Mouse (Mus musculus): Measurements from ENCODE around the gene Avpr1b.
"Not testable (repeated sequence)": the region's sequence is repeated elsewhere in the genome, so short reads cannot be mapped to it uniquely, and the experiment has no call there.

Gene Avpr1b

GRCm38 (mm10) chr1:131619348-131619747 is 20.3 kb downstream of the Avpr1b start:
- DNase-seq (ENCODE audit: low read depth, low spot score), result no peak

GRCm38 (mm10) chr1:131623644-131624043 is 24.6 kb downstream of the Avpr1b start:
- no peak for DNase-seq (ENCODE audit: low read depth, low spot score)

GRCm38 (mm10) chr1:131624175-131624835 is 25.3 kb downstream of the Avpr1b start:
- no peak for DNase-seq (ENCODE audit: low read depth, low spot score)

GRCm38 (mm10) chr1:131626200-131626599 is 27.2 kb downstream of the Avpr1b start:
- no peak for DNase-seq (ENCODE audit: low read depth, low spot score)

- not testable (repeated sequence) for DNase-seq (ENCODE audit: low read depth, low spot score)
These were observed 33.2 kb downstream of the Avpr1b start for GRCm38 (mm10) chr1:131632216-131632615.

DNA sequence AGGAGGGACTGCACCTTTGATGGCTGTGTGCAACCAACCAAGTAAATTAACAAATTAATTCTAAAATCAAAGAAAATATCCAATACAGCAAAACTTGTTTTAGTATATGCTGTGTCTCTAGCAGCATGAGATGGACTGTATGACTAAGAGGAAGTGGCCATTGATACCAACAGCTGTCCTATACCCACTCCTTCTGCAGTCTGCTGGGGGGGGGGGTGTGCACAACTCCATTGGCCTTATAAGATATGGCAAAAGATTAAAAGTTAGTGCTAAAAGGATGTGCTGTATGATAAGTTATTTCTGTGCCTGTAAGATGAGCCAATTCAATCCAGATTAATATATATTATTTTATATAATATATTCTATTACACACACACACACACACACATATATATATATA is 35.5 kb downstream of the Avpr1b start:
- DNase-seq (ENCODE audit: low read depth, low spot score), result no peak

DNA sequence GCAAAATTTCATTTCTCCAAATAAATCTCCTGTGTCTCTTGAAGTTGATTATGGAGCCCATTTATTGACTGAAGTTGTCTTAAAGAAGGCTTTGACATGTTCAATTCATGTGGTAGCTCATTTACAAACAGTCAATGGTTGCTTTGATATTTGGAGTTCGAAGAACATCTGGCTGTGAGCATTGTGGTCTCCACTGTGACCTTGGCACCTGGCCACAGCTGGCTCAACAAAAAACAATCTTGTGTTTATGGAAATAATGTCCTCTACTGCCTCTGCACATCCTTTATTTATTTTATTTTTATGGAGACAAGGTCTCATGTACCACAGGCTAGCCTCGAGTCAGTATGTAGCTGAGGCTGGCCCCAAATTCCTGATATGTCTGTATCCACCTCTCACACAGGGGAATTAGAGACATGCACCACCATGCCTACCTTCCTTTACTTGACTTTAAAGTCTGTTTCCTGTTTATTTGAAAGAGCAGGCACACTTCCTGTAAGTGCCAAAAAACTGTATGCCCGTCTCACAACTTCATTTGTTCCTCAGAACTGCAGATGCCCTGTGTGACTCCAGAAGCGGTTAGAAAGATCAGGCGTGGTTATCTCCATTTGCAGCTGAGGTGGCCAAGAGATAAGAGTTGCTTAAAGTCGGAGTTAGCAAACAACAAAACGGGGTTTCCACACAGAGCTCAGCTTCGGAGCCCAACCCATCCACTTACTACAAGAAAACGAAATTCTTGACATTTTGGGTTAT is 38.9 kb downstream of the Avpr1b start, which contains the start of gene Ctse:
Gene Ctse, plus strand, starts transcription at position 516 of the 750 bp plus-strand sequence.
- DNase-seq (ENCODE audit: low read depth, low spot score), result peak; percentile 24

DNA sequence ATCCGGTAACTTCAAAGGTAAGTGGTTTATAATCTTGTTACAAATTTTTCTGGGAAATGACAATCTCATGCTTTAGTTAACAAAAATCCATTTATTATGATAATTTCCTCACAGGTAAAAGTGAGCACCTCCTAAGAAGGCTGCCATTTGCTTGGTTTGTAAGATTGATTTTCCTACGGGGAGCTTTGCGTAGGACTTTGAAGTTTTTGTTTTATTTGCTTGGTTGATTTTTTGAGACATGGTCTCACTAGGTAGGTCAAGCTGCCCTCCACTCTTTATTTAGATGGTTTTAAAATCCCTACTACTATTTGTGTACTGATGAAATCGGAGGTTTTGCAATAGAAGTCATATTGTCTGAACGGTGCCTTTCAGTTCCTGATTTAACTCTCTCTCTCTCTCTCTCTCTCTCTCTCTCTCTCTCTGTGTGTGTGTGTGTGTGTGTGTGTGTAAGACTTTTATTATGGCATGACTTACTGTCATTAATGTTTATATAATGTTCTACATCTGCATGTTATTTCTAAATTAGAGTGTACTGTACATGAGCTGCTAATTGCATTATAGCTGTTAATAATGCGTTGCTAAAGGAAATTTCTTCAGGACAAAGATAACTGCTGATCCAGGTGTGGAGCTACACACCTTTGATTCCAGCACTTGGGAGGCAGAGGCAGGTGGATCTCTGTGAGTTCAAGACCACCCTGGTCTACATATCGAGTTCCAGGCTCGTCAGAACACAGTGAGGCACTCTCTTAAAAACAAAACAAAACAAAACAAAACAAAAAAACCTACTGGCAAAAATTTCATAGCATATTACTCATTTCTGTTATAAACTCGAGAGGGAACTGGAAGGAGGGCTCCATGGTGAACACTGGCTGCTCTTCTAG is 39.7 kb downstream of the Avpr1b start:
- no peak for DNase-seq (ENCODE audit: low read depth, low spot score)

DNA sequence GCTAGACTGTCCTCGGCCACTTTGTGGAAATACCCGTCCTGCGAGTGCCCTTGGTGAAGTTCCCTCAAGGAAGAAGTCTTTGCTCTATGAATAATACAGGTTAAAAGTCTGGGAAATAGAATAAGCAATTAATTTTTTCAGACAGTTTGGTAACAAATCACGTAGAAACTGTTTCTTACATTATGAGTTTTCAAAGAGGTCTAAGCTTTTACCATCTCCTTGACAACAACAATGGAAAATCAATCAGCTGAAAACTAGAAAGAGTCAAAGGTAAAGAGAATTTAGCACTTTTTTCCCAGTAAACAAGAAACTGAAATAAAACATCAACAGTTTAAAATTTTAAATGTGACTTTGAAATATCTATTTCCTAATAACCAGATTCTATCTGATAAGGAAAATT is 41.0 kb downstream of the Avpr1b start:
- no peak for DNase-seq (ENCODE audit: low read depth, low spot score)

DNA sequence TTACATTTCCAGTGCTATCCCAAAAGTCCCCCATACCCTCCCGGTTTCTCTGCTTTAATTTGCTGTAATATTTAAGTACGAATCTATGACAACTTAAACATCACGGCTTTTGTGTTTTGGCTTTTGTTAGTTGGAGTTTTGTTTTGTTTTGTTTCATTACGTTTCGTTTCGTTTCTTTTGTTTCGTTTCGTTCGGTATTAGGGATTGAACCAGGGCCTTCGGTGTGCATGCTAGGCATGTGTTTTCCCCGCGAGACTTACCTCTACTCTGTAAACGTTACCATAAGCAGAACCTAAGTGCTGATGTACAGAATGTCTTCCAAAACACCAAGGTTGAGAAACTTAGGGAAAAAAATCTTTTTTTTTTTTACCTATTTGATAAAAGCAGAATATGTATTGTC is 42.5 kb downstream of the Avpr1b start:
- no peak for DNase-seq (ENCODE audit: low read depth, low spot score)

GRCm38 (mm10) chr1:131642251-131642650 is 43.2 kb downstream of the Avpr1b start:
- DNase-seq (ENCODE audit: low read depth, low spot score), result no peak

GRCm38 (mm10) chr1:131652670-131653443 is 53.8 kb downstream of the Avpr1b start:
- DNase-seq (ENCODE audit: low read depth, low spot score), result no peak

- no peak for DNase-seq (ENCODE audit: low read depth, low spot score)
These were observed 56.6 kb downstream of the Avpr1b start for GRCm38 (mm10) chr1:131655601-131656000.

DNA sequence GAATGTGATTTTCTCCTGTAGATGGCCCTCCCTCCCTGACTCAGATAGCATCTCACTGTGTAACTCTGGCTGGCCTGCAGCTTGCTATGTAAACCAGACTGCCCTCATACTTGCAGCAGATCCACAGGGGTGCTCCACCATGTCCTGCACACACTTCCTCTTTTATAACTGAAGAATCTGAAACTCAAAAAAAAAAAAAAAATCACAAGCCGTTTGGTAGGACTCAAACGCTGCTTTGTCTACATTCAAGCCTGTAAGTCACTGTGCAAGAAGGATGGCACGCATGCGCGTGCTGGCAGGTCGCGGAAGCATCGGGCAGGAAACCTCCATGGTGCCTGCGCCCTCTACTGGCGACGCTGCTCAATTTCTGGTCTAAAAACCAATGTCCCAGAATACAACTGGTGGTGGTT is 58.9 kb downstream of the Avpr1b start:
- DNase-seq (ENCODE audit: low read depth, low spot score), result peak; percentile 94

GRCm38 (mm10) chr1:131659512-131660085 is 60.6 kb downstream of the Avpr1b start:
- DNase-seq (ENCODE audit: low read depth, low spot score), result no peak

DNA sequence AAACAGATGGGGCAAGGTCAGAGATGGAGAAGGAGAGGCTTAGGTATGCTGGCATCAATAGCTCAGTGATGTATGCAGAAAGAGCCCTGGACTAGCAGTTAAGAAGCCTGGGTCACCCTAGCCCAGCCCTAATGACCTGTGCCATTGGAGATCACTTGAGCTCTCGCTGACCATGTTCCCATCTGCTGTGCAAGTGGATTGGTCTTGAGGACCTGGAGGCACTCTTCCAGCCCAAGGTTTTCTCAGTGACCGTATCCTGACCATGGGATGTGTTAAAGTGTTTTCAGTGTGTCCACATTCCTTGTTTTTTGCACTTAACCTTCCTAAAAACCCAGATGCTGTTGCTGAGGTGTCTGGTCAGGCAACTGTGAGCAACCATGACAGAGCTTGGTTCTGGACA is 61.2 kb downstream of the Avpr1b start:
- DNase-seq (ENCODE audit: low read depth, low spot score), result no peak

- DNase-seq (ENCODE audit: low read depth, low spot score), result peak; percentile 13
These were observed 61.9 kb downstream of the Avpr1b start for GRCm38 (mm10) chr1:131660716-131661472.
